Mouse (Mus musculus): Measurements from ENCODE around the gene Sh3pxd2a. TPM values are rescaled to one million over a fixed set of nuclear protein-coding genes. Genes with fewer than 3 reads are reported as not detected.

The Sh3pxd2a gene
- total and polyA plus RNA-seq, 3 experiments = 3.9 to 11.3 TPM; not detected in 1

- no peaks in the 10 kb centered on the region for H3K27me3 ChIP-seq (ENCODE audit: control insufficient read depth in 1 of 2, insufficient read depth in 2 of 2, low read length in 2 of 2)
- DNase-seq (ENCODE audit: low read depth, low spot score) = peak; percentile 89
- no peaks in the 10 kb centered on the region for H3K9me3 ChIP-seq (replicated peaks; ENCODE audit: insufficient read depth, low read length)
- peaks cover 3% of the 10 kb centered on the region; the same call in 1 of the 2 replicates for H3K79me2 ChIP-seq (ENCODE audit: control insufficient read depth, insufficient read depth, low read length, poor library complexity)
- peak overlapping the region; percentile 39 to 54 for H3K4me3 ChIP-seq (ENCODE audit: control insufficient read depth in 1 of 2, insufficient read depth in 1 of 2, low read depth in 2 of 2, low read length in 2 of 2)
- TF ChIP-seq EP300 (IDR thresholded peaks at IDR 0.05; ENCODE audit: low read depth in 1 of 2, low read length in 2 of 2) (peak; percentile 63 to 69; a peak in 3 of 4 replicates), TAL1 (IDR thresholded peaks at IDR 0.05; ENCODE audit: low read length) (peak; percentile 18; the same call in 1 of the 2 replicates), MYC (IDR thresholded peaks at IDR 0.05; ENCODE audit: low read depth, low read length) (peak; percentile 45; the same call in 1 of the 2 replicates), MAZ (IDR thresholded peaks at IDR 0.05; ENCODE audit: low read depth, low read length) (peak; percentile 36; the same call in 1 of the 2 replicates), POLR2A (IDR thresholded peaks at IDR 0.05; ENCODE audit: control insufficient read depth in 1 of 2, insufficient read depth in 1 of 2, low read depth in 1 of 2, low read length in 2 of 2, poor library complexity in 1 of 2) (peak in 1 of 2 experiments; percentile 62; a peak in 1 of 4 replicates), JUND (IDR thresholded peaks at IDR 0.05; ENCODE audit: low read depth, low read length) (peak; percentile 49; the same call in 1 of the 2 replicates), RCOR1 (IDR thresholded peaks at IDR 0.05; ENCODE audit: low read depth, low read length) (peak; percentile 58; the same call in 1 of the 2 replicates), CTCF (IDR thresholded peaks at IDR 0.05 in 2 of 3, conservative IDR thresholded peaks at IDR 0.05 in 1 of 3; ENCODE audit: control insufficient read depth in 1 of 3, insufficient read depth in 1 of 3, low read depth in 2 of 3, low read length in 3 of 3, poor library complexity in 1 of 3, severe bottlenecking in 1 of 3) (no peak), MAFK (IDR thresholded peaks at IDR 0.05; ENCODE audit: borderline replicate concordance, low read depth, low read length) (0 out of 2 replicates have a peak, but pooled peaks have one; percentile 18), NELFE (IDR thresholded peaks at IDR 0.05; ENCODE audit: low read depth, low read length) (peak; percentile 30; the same call in 1 of the 2 replicates), CHD2 (IDR thresholded peaks at IDR 0.05; ENCODE audit: low read length) (no peak), SMC3 (IDR thresholded peaks at IDR 0.05; ENCODE audit: low read depth, low read length) (no peak), GATA1 (IDR thresholded peaks at IDR 0.05; ENCODE audit: low read depth, low read length) (no peak), TBP (IDR thresholded peaks at IDR 0.05; ENCODE audit: low read depth, low read length) (peak; percentile 68), CHD1 (IDR thresholded peaks at IDR 0.05; ENCODE audit: low read depth, low read length) (peak; percentile 23; the same call in 1 of the 2 replicates), MAX (IDR thresholded peaks at IDR 0.05; ENCODE audit: low read length) (peak; percentile 23; the same call in 1 of the 2 replicates), ETS1 (IDR thresholded peaks at IDR 0.05; ENCODE audit: low read depth, low read length) (peak; percentile 65; the same call in 1 of the 2 replicates)
- peak overlapping the region; percentile 97 for H3K27ac ChIP-seq (ENCODE audit: control insufficient read depth, low read depth, low read length)
- peaks cover 18 to 30% of the 10 kb centered on the region in 2 experiments for H3K4me1 ChIP-seq (ENCODE audit: control insufficient read depth in 1 of 2, insufficient read depth in 2 of 2, low read length in 2 of 2)
- H3K9ac ChIP-seq (ENCODE audit: control insufficient read depth, low read depth, low read length, poor library complexity, severe bottlenecking) = peak overlapping the region; percentile 70
- H3K36me3 ChIP-seq (ENCODE audit: control insufficient read depth in 1 of 2, insufficient read depth in 2 of 2, low read length in 2 of 2) = peaks cover 0 to 23% of the 10 kb centered on the region in 2 experiments; a peak in 2 of 4 replicates
These were observed 44.6 kb upstream of the Sh3pxd2a start for GRCm38 (mm10) chr19:47508771-47509281.

DNA sequence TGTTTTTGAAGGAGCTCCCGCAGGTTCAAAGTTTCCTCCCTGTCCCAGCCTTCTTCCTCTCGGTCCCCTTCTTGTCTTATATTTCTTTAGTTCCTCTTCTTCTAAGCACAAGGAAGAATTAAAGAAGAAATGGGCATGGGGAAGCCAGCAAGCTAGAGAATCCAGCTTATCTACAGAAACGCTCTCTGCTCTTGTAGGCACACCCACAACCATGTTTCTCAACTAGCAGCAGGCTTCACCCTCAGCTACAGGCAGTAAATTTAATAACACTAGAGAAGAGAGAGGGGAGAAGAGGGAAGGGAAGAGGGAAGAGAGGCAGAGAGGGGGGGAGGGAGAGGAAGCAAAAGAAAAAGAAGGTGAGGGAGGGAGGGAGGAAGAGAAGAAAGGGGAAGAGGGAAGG lies 44.0 kb upstream of the Sh3pxd2a start:
- Histone ChIP-seq H3K9me3 (replicated peaks; ENCODE audit: insufficient read depth, low read length) (no peaks in the 10 kb centered on the region), H3K9ac (ENCODE audit: control insufficient read depth, low read depth, low read length, poor library complexity, severe bottlenecking) (peak overlapping the region; percentile 70), H3K27me3 (ENCODE audit: control insufficient read depth in 1 of 2, insufficient read depth in 2 of 2, low read length in 2 of 2) (no peaks in the 10 kb centered on the region), H3K27ac (ENCODE audit: control insufficient read depth, low read depth, low read length) (peak overlapping the region; percentile 97), H3K36me3 (ENCODE audit: control insufficient read depth in 1 of 2, insufficient read depth in 2 of 2, low read length in 2 of 2) (peaks cover 0 to 23% of the 10 kb centered on the region in 2 experiments; a peak in 2 of 4 replicates), H3K79me2 (ENCODE audit: control insufficient read depth, insufficient read depth, low read length, poor library complexity) (peaks cover 3% of the 10 kb centered on the region; the same call in 1 of the 2 replicates), H3K4me3 (ENCODE audit: control insufficient read depth in 1 of 2, insufficient read depth in 1 of 2, low read depth in 2 of 2, low read length in 2 of 2) (peak overlapping the region; percentile 52 to 54), H3K4me1 (ENCODE audit: control insufficient read depth in 1 of 2, insufficient read depth in 2 of 2, low read length in 2 of 2) (peaks cover 18 to 30% of the 10 kb centered on the region in 2 experiments)
- DNase-seq (ENCODE audit: low read depth, low spot score) = peak; percentile 94
- TF ChIP-seq TCF12 (IDR thresholded peaks at IDR 0.05; ENCODE audit: low read depth, low read length) (no peak; the same call in 1 of the 2 replicates), USF2 (IDR thresholded peaks at IDR 0.05; ENCODE audit: borderline replicate concordance in 1 of 2, insufficient read depth in 1 of 2, low read depth in 1 of 2, low read length in 2 of 2) (no peak), GATA1 (IDR thresholded peaks at IDR 0.05; ENCODE audit: low read depth, low read length) (peak; percentile 71), USF1 (IDR thresholded peaks at IDR 0.05; ENCODE audit: low read depth, low read length) (no peak), NELFE (IDR thresholded peaks at IDR 0.05; ENCODE audit: low read depth, low read length) (peak; percentile 38), ZMIZ1 (IDR thresholded peaks at IDR 0.05; ENCODE audit: low read depth, low read length) (no peak; the same call in 1 of the 2 replicates), TAL1 (IDR thresholded peaks at IDR 0.05; ENCODE audit: low read length) (no peak), BHLHE40 (IDR thresholded peaks at IDR 0.05; ENCODE audit: borderline replicate concordance, low read depth, low read length) (no peak), MAFK (IDR thresholded peaks at IDR 0.05; ENCODE audit: borderline replicate concordance, low read depth, low read length) (no peak), UBTF (IDR thresholded peaks at IDR 0.05; ENCODE audit: borderline replicate concordance, insufficient read depth, low read depth, low read length) (no peak; the same call in 1 of the 2 replicates), SMC3 (IDR thresholded peaks at IDR 0.05; ENCODE audit: low read depth, low read length) (peak; percentile 40), POLR2AphosphoS2 (IDR thresholded peaks at IDR 0.05; ENCODE audit: low read length) (0 out of 2 replicates have a peak, but pooled peaks have one; percentile 20), JUND (IDR thresholded peaks at IDR 0.05; ENCODE audit: low read depth, low read length) (no peak), GABPA (IDR thresholded peaks at IDR 0.05; ENCODE audit: low read depth, low read length) (no peak), ETS1 (IDR thresholded peaks at IDR 0.05; ENCODE audit: low read depth, low read length) (peak; percentile 74), ELF1 (IDR thresholded peaks at IDR 0.05; ENCODE audit: low read depth, low read length) (no peak), TBP (IDR thresholded peaks at IDR 0.05; ENCODE audit: low read depth, low read length) (no peak; the same call in 1 of the 2 replicates), POLR2AphosphoS5 (IDR thresholded peaks at IDR 0.05; ENCODE audit: borderline replicate concordance, low read depth, low read length) (no peak), MEF2A (IDR thresholded peaks at IDR 0.05; ENCODE audit: extremely low read depth, insufficient replicate concordance, low read depth, low read length, poor library complexity, severe bottlenecking) (no peak)
